ENCODE assay signal across 19 mouse cellular contexts in genomic region chr3:38652985-38653685, GRCm38 (mm10).
DNase-seq lines count a peak whose midpoint lies in the region; ATAC-seq lines count a peak whose summit lies in the region.
"Had no signal": no experiment of that assay in that cellular context is flagged by ENCODE, and none has a peak within 500 bp of the region (broad histone marks: within the 10 kb centered on the region; RNA-seq: fewer than 3 reads in every experiment).

No protein-coding gene starts in this region.

- no peaks in the 10 kb centered on the region for H3K27me3 ChIP-seq in kidney, embryonic 14.5 days (ENCODE audit: control insufficient read depth, insufficient read depth, low read length)
- H3K27me3 ChIP-seq in embryonic facial prominence, embryonic 14.5 days (replicated peaks; ENCODE audit: control insufficient read depth, insufficient read depth, low read length) = no peaks in the 10 kb centered on the region
- no peaks in the 10 kb centered on the region for H3K27me3 ChIP-seq in hindbrain, embryonic 13.5 days
- H3K27me3 ChIP-seq in midbrain, embryonic 16.5 days (ENCODE audit: control insufficient read depth, insufficient read depth, low read depth, low read length) = no peaks in the 10 kb centered on the region
- H3K27me3 ChIP-seq: intestine, embryonic 15.5 days had no signal

- no peaks in the 10 kb centered on the region for H3K4me1 ChIP-seq in kidney, embryonic 14.5 days (ENCODE audit: control insufficient read depth, insufficient read depth, low read length)
- peaks cover 6% of the 10 kb centered on the region; the same call in 1 of the 2 replicates for H3K4me1 ChIP-seq in embryonic facial prominence, embryonic 14.5 days (ENCODE audit: control insufficient read depth, insufficient read depth, low read length)
- peaks cover 12% of the 10 kb centered on the region for H3K4me1 ChIP-seq in hindbrain, embryonic 13.5 days (replicated peaks)
- H3K4me1 ChIP-seq in midbrain, embryonic 16.5 days (ENCODE audit: control insufficient read depth, insufficient read depth, low read length) = peaks cover 7% of the 10 kb centered on the region
- H3K4me1 ChIP-seq: intestine, embryonic 15.5 days had no signal

- 31% methylated on average over 5 of the region's 5 CpGs for WGBS in kidney, embryonic 14.5 days
- WGBS in embryonic facial prominence, embryonic 14.5 days = 37% methylated on average over 5 of the region's 5 CpGs
- WGBS in hindbrain, embryonic 13.5 days = 29% methylated on average over 5 of the region's 5 CpGs
- 33% methylated on average over 5 of the region's 5 CpGs for WGBS in midbrain, embryonic 16.5 days

- H3K9me3 ChIP-seq in kidney, embryonic 14.5 days (ENCODE audit: control insufficient read depth, low read length) = no peaks in the 10 kb centered on the region
- no peaks in the 10 kb centered on the region for H3K9me3 ChIP-seq in embryonic facial prominence, embryonic 14.5 days (ENCODE audit: control insufficient read depth, low read length)
- no peaks in the 10 kb centered on the region for H3K9me3 ChIP-seq in hindbrain, embryonic 13.5 days
- H3K9me3 ChIP-seq in midbrain, embryonic 16.5 days (replicated peaks; ENCODE audit: control insufficient read depth, low read length, poor library complexity, severe bottlenecking) = no peaks in the 10 kb centered on the region
- H3K9me3 ChIP-seq: intestine, embryonic 15.5 days had no signal

- ATAC-seq in kidney, embryonic 14.5 days (ENCODE audit: low FRiP score, low TSS enrichment) = peak; percentile 60; the same call in 1 of the 2 replicates
- peak; percentile 84; the same call in 1 of the 2 replicates for ATAC-seq in embryonic facial prominence, embryonic 14.5 days (ENCODE audit: low read depth)
- peak; percentile 65; the same call in 1 of the 2 replicates for ATAC-seq in hindbrain, embryonic 13.5 days (ENCODE audit: low FRiP score)
- peak; percentile 63; the same call in 1 of the 2 replicates for ATAC-seq in midbrain, embryonic 16.5 days
- ATAC-seq: intestine, embryonic 15.5 days; Patski had no signal

- no peak overlapping the region for H3K27ac ChIP-seq in kidney, embryonic 14.5 days (ENCODE audit: low read depth, low read length)
- no peak overlapping the region for H3K27ac ChIP-seq in embryonic facial prominence, embryonic 14.5 days (replicated peaks; ENCODE audit: low read depth, low read length)
- peak overlapping the region; percentile 83 for H3K27ac ChIP-seq in hindbrain, embryonic 13.5 days
- peak overlapping the region; percentile 61 for H3K27ac ChIP-seq in midbrain, embryonic 16.5 days (ENCODE audit: low read length)
- H3K27ac ChIP-seq: intestine, embryonic 15.5 days had no signal

- no peak for DNase-seq in kidney, adult 18-20 months
- DNase-seq in embryonic facial prominence, embryonic 14.5 days (ENCODE audit: low spot score) = no peak
- no peak for DNase-seq in adrenal gland, postnatal 36 days
- no peak for DNase-seq in spleen, postnatal 36 days (ENCODE audit: low spot score in 2 of 2)
- DNase-seq: cerebellum, postnatal 25 days; gastrocnemius, postnatal 25 days; heart, postnatal 14 days; kidney, postnatal 36 days; lung, adult 18-20 months; lung, postnatal 36 days; right cerebral cortex, postnatal 25 days; thymus, postnatal 25 days had no signal

- no peak overlapping the region for H3K4me3 ChIP-seq in kidney, embryonic 14.5 days (ENCODE audit: low read length)
- no peak overlapping the region for H3K4me3 ChIP-seq in embryonic facial prominence, embryonic 14.5 days (ENCODE audit: low read depth, low read length)
- H3K4me3 ChIP-seq in hindbrain, embryonic 13.5 days = no peak overlapping the region
- no peak overlapping the region for H3K4me3 ChIP-seq in midbrain, embryonic 16.5 days (ENCODE audit: low read depth, low read length)
- H3K4me3 ChIP-seq: erythroblast, embryonic 14.5 days; intestine, embryonic 15.5 days had no signal

- no peak overlapping the region for H3K4me2 ChIP-seq in kidney, embryonic 14.5 days (replicated peaks; ENCODE audit: low read depth, low read length)
- no peak overlapping the region for H3K4me2 ChIP-seq in embryonic facial prominence, embryonic 14.5 days (ENCODE audit: low read depth, low read length)
- H3K4me2 ChIP-seq in hindbrain, embryonic 13.5 days = no peak overlapping the region
- H3K4me2 ChIP-seq in midbrain, embryonic 16.5 days (ENCODE audit: low read length) = no peak overlapping the region
- H3K4me2 ChIP-seq: heart, embryonic 11.5 days; intestine, embryonic 15.5 days had no signal

- no peaks in the 10 kb centered on the region for H3K36me3 ChIP-seq in kidney, embryonic 14.5 days (ENCODE audit: control insufficient read depth, insufficient read depth, low read length)
- H3K36me3 ChIP-seq in embryonic facial prominence, embryonic 14.5 days (ENCODE audit: control insufficient read depth, insufficient read depth, low read length) = no peaks in the 10 kb centered on the region
- no peaks in the 10 kb centered on the region for H3K36me3 ChIP-seq in hindbrain, embryonic 13.5 days
- no peaks in the 10 kb centered on the region for H3K36me3 ChIP-seq in midbrain, embryonic 16.5 days (ENCODE audit: control insufficient read depth, insufficient read depth, low read length)
- H3K36me3 ChIP-seq: intestine, embryonic 15.5 days had no signal

- no peak overlapping the region for H3K9ac ChIP-seq in kidney, embryonic 14.5 days (ENCODE audit: low read depth, low read length)
- H3K9ac ChIP-seq in embryonic facial prominence, embryonic 14.5 days (ENCODE audit: low read depth, low read length) = no peak overlapping the region
- no peak overlapping the region for H3K9ac ChIP-seq in hindbrain, embryonic 13.5 days
- H3K9ac ChIP-seq in midbrain, embryonic 16.5 days (ENCODE audit: low read depth, low read length) = no peak overlapping the region
- H3K9ac ChIP-seq: intestine, embryonic 15.5 days had no signal

Comparison
In these comparisons a context has a peak if more than half of its experiments do, and no peak if none do; other contexts are left out.
1. H3K27ac ChIP-seq: peak in hindbrain, embryonic 13.5 days (single experiment) and midbrain, embryonic 16.5 days (single experiment); none in kidney, embryonic 14.5 days (single experiment) and embryonic facial prominence, embryonic 14.5 days (single experiment).
2. Peak in every context shown above with its lines, with median percentiles within 50 percentile points of each other: ATAC-seq.